In genomic region chr7:68567452-68568126, GRCm38 (mm10) we compare ENCODE assay signal across 22 mouse cellular contexts.
"Had no signal": no experiment of that assay in that cellular context is flagged by ENCODE, and none has a peak within 500 bp of the region (broad histone marks: within the 10 kb centered on the region; RNA-seq: fewer than 3 reads in every experiment).

No protein-coding gene starts in this region.

- H3K4me3 ChIP-seq: limb, embryonic 12.5 days; limb, embryonic 15.5 days; midbrain, embryonic 12.5 days; midbrain, embryonic 15.5 days; neural tube, embryonic 12.5 days; neural tube, embryonic 15.5 days had no signal

- H3K9me3 ChIP-seq: limb, embryonic 12.5 days; limb, embryonic 15.5 days; midbrain, embryonic 12.5 days; midbrain, embryonic 15.5 days; neural tube, embryonic 12.5 days; neural tube, embryonic 15.5 days had no signal

- DNase-seq: kidney, adult 18-20 months; kidney, postnatal 25 days; left cerebral cortex, postnatal 4 days; liver, postnatal 0 days; lung, embryonic 14.5 days; right cerebral cortex, adult 18-20 months; right cerebral cortex, postnatal 14 days; right cerebral cortex, postnatal 4 days; thymus, adult 18-20 months; thymus, postnatal 36 days had no signal

- H3K27ac ChIP-seq: limb, embryonic 12.5 days; limb, embryonic 15.5 days; liver, embryonic 14.5 days; macrophage; midbrain, embryonic 12.5 days; midbrain, embryonic 15.5 days; neural tube, embryonic 12.5 days; neural tube, embryonic 15.5 days; stomach, postnatal 0 days had no signal

- H3K36me3 ChIP-seq: limb, embryonic 12.5 days; limb, embryonic 15.5 days; midbrain, embryonic 12.5 days; midbrain, embryonic 15.5 days; neural tube, embryonic 12.5 days; neural tube, embryonic 15.5 days had no signal

- H3K4me2 ChIP-seq: limb, embryonic 12.5 days; limb, embryonic 15.5 days; liver, embryonic 11.5 days; lung, embryonic 14.5 days; midbrain, embryonic 12.5 days; midbrain, embryonic 15.5 days; neural tube, embryonic 12.5 days; neural tube, embryonic 15.5 days had no signal

- ATAC-seq: inflammation-experienced regulatory T-cells, adult 6 months; liver, postnatal 0 days; lung, postnatal 0 days; midbrain, embryonic 15.5 days had no signal

- H3K9ac ChIP-seq: limb, embryonic 12.5 days; limb, embryonic 15.5 days; liver, embryonic 14.5 days; liver, postnatal 0 days; lung, embryonic 14.5 days; midbrain, embryonic 12.5 days; midbrain, embryonic 15.5 days; neural tube, embryonic 12.5 days; neural tube, embryonic 15.5 days had no signal

- H3K27me3 ChIP-seq: limb, embryonic 15.5 days; midbrain, embryonic 12.5 days; midbrain, embryonic 15.5 days; neural tube, embryonic 12.5 days; neural tube, embryonic 15.5 days had no signal

- H3K4me1 ChIP-seq: limb, embryonic 15.5 days; midbrain, embryonic 15.5 days; neural tube, embryonic 12.5 days; neural tube, embryonic 15.5 days had no signal
